Mouse (Mus musculus): Measurements from ENCODE around the gene E130309D02Rik.

The E130309D02Rik gene

DNA sequence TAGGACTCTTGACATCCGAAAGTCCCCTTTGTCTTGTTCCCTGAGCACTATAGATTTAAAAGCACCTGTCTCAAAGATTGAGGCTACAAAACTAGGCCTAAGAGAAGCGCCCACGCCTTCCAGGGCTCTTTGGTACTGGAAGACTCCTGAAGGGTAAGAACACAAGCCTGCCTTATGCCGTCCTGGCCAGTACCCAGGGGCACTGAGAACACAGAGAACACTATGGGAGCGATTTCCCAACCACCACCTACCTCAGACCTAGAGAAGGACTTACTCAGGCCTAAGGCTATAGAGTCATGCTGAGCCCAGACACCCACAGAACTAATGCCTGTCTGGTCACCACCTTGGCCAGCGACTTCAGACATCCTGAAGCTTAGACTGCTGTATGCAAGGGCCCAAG, 48.4 kb downstream of the E130309D02Rik start:
- no peak for DNase-seq

- DNase-seq, result no peak
Observed at GRCm38 (mm10) chr5:143265409-143265808, 49.8 kb downstream of the E130309D02Rik start.

DNA sequence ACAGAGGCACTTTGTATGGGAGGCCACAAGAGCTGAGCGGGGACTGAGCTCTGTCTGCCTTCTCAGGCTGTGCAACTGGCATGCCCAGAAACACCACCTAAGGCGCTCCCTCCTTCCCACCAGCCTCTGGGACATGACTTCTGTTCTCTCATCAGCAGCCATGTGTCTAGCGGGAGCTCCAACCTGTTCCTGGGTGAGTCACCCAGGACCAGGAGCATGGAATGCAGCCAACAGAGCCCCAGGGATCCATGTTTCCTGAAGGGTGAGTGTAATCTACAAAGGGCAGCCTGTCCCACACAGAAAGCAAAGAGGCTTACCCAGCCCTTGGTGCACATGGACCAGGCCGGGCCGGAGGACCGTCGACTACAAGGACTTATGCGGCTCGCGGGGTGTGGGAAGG, 50.5 kb downstream of the E130309D02Rik start:
- no peak for DNase-seq

GRCm38 (mm10) chr5:143261636-143262035, 53.5 kb downstream of the E130309D02Rik start:
- no peak for DNase-seq

DNA sequence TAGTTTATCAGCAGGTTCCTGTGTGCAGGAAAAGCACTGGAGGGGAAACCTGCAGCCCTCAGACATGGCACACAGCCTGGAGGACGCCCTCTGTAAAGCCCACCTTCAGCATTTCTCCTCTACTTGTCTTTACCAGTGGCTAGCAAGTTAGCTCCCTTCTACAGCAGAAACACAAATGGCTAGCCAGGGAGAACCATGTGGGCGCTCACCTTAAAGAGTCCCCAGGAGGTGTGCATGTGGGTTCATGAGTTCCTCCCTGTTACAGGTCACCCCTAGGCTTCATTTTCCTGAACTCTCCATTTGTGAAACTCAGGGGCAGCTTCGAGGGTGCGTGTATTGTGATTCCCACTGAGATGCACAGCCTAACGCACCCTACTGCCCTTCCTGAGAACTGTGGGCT, 59.4 kb downstream of the E130309D02Rik start:
- DNase-seq, result no peak

DNA sequence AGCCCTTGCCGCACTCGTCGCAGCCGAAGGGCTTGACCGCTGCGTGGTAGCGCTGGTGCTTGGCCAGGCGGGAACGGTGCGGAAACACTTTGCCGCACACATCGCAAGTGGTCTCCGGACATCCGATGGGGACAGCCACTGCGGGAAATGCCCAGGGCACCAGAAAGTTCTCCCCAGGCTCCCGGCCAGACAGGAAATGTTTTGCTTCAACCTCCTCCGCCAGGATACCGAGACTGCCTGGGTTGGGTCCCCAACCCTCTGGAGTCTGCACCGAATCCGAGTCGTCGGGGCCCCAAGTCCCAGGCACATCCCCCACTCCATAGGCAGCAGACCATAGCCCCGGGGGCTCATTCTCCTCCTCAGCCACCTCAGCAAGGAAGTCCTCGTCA, 60.0 kb downstream of the E130309D02Rik start:
- no peak for DNase-seq

GRCm38 (mm10) chr5:143254487-143255130, 60.6 kb downstream of the E130309D02Rik start:
- no peak for DNase-seq

- no peak for DNase-seq
Observed at GRCm38 (mm10) chr5:143253881-143254486, 61.2 kb downstream of the E130309D02Rik start.

GRCm38 (mm10) chr5:143253186-143253880, 61.8 kb downstream of the E130309D02Rik start:
- DNase-seq, result no peak

- DNase-seq, result no peak
Observed at GRCm38 (mm10) chr5:143252791-143253185, 62.4 kb downstream of the E130309D02Rik start.

GRCm38 (mm10) chr5:143252039-143252438, 63.1 kb downstream of the E130309D02Rik start:
- DNase-seq, result no peak
